Mouse (Mus musculus): ENCODE measurements around the gene Pxt1.
A peak's percentile ranks its signal among the peaks of the same experiment; 100 is the strongest.

Pxt1 gene

GRCm38 (mm10) chr17:28947011-28947939 is 3.6 kb upstream of the Pxt1 start:
- no peak for DNase-seq

- DNase-seq: no peak
These were observed 841 bp upstream of the Pxt1 start for GRCm38 (mm10) chr17:28944481-28944880.

- peak in 1 of 2 experiments; percentile 54 for DNase-seq
These were observed 1.5 kb downstream of the Pxt1 start for GRCm38 (mm10) chr17:28942101-28942500.

- DNase-seq: no peak
These were observed 2.7 kb downstream of the Pxt1 start for GRCm38 (mm10) chr17:28940776-28941555.

- DNase-seq: peak; percentile 74 to 76
These were observed 6.9 kb downstream of the Pxt1 start for GRCm38 (mm10) chr17:28936622-28937345.

GRCm38 (mm10) chr17:28936133-28936532 is 7.5 kb downstream of the Pxt1 start:
- DNase-seq: no peak

GRCm38 (mm10) chr17:28934120-28934916 is 9.3 kb downstream of the Pxt1 start:
- no peak for DNase-seq

GRCm38 (mm10) chr17:28932274-28932673 is 11.4 kb downstream of the Pxt1 start:
- no peak for DNase-seq

- no peak for DNase-seq
These were observed 12.0 kb downstream of the Pxt1 start for GRCm38 (mm10) chr17:28931436-28932211.

- peak; percentile 98 for DNase-seq
These were observed 13.1 kb downstream of the Pxt1 start for GRCm38 (mm10) chr17:28930392-28931074.

- DNase-seq: no peak
These were observed 14.3 kb downstream of the Pxt1 start for GRCm38 (mm10) chr17:28929369-28929768.

- no peak for DNase-seq
These were observed 15.6 kb downstream of the Pxt1 start for GRCm38 (mm10) chr17:28928004-28928403.

GRCm38 (mm10) chr17:28926866-28927635 is 16.6 kb downstream of the Pxt1 start:
- DNase-seq: peak; percentile 75 to 81

GRCm38 (mm10) chr17:28926380-28926779 is 17.3 kb downstream of the Pxt1 start:
- peak; percentile 91 to 92 for DNase-seq

GRCm38 (mm10) chr17:28924957-28925595 is 18.6 kb downstream of the Pxt1 start:
- no peak for DNase-seq

GRCm38 (mm10) chr17:28922096-28922495 is 21.5 kb downstream of the Pxt1 start:
- DNase-seq: no peak

- no peak for DNase-seq
These were observed 22.6 kb downstream of the Pxt1 start for GRCm38 (mm10) chr17:28921086-28921485.

- DNase-seq: no peak
These were observed 27.1 kb downstream of the Pxt1 start for GRCm38 (mm10) chr17:28916520-28916919.

GRCm38 (mm10) chr17:28915060-28915628 is 28.5 kb downstream of the Pxt1 start, which contains the start of gene 4930539E08Rik:
Gene 4930539E08Rik (minus strand): TSS chr17:28915324.
- no peak for DNase-seq
